Mouse (Mus musculus) spleen, adult 2 months (tissue): ENCODE data around the gene Plch1.

Experiments used
- CTCF ChIP-seq: fragments of 200-500 bp; IDR thresholded peaks from 2 replicates; pipeline ENCODE4 v1.5.1; 2011; ENCODE audit warnings: mild to moderate bottlenecking, inconsistent platforms; ENCODE audit not compliant: insufficient read depth, insufficient read length, insufficient replicate concordance; ENCODE audit errors: extremely low read depth
- POLR2A ChIP-seq: fragments of 200-500 bp; IDR thresholded peaks from 2 replicates; pipeline ENCODE4 v1.6.1; 2011; ENCODE audit warnings: low read depth, low read length, inconsistent platforms

DNA sequence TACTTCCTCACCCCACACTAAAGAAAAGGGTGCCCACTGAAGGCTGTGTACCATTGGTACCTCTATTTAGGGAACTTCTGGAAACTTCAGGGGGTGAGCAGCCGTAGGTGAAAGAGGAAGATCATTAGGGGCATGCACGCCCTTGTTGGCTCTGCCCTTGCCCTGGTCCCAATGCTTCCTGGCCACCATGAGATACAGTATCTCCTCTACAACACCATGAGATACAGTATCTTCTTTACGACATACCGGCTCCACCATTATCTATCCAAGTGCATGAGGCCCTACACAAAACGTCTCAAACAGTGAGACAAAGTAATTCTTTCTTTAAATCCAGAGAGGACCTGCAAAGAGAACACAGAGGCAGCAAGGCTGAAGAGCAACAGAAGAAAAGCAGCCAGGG lies 98.6 kb downstream of the Plch1 start:
- TF ChIP-seq POLR2A (no peak), CTCF (no peak)
